Mouse (Mus musculus) myocyte (in vitro differentiated cells): ENCODE measurements around the gene Gria4. TPM values are rescaled to one million over a fixed set of nuclear protein-coding genes. Genes with fewer than 3 reads are reported as not detected.

Source experiments
- H3K27me3 ChIP-seq: one replicate; pipeline ENCODE4 v1.6.1; 2011; ENCODE audit not compliant: control insufficient read depth, insufficient read depth, insufficient read length
- H3K36me3 ChIP-seq: one replicate; pipeline ENCODE4 v1.6.1; 2011; ENCODE audit not compliant: control insufficient read depth, insufficient read depth
- H3K4me2 ChIP-seq: one replicate; pipeline ENCODE4 v1.6.1; 2011; ENCODE audit warnings: low read depth, control low read depth
- H3K4me3 ChIP-seq: one replicate; pipeline ENCODE4 v1.5.1; 2011; ENCODE audit warnings: mild to moderate bottlenecking, control low read depth, moderate library complexity
- H3K79me2 ChIP-seq: one replicate; pipeline ENCODE4 v1.6.1; 2011; ENCODE audit not compliant: control insufficient read depth, insufficient read depth
- H3ac ChIP-seq: one replicate; pipeline ENCODE4 v1.6.1; 2011; ENCODE audit not compliant: control insufficient read depth, insufficient read length
- CEBPB ChIP-seq: IDR thresholded peaks from 2 replicates; pipeline ENCODE4 v1.6.1; 2011; ENCODE audit warnings: mild to moderate bottlenecking, moderate library complexity; ENCODE audit not compliant: poor library complexity, insufficient read depth, severe bottlenecking
- E2F4 ChIP-seq: IDR thresholded peaks from one replicate; pipeline ENCODE4 v1.6.1; 2011; ENCODE audit warnings: mild to moderate bottlenecking, control low read depth, moderate library complexity; ENCODE audit not compliant: insufficient read depth
- MAX ChIP-seq: IDR thresholded peaks from one replicate; pipeline ENCODE4 v1.6.1; 2011; ENCODE audit warnings: low read depth, mild to moderate bottlenecking, control low read depth
- MYOD1 ChIP-seq, 3 experiments: IDR thresholded peaks; one replicate each; pipeline ENCODE4 v1.6.1; 2011; ENCODE audit warnings: control low read depth in 2 of 3, low read depth in 2 of 3, mild to moderate bottlenecking in 2 of 3, moderate library complexity in 1 of 3; ENCODE audit not compliant: insufficient read length in 2 of 3, control insufficient read depth in 1 of 3
- MYOG ChIP-seq, 3 experiments: IDR thresholded peaks; one replicate each; pipeline ENCODE4 v1.6.1; 2011; ENCODE audit warnings: control low read depth in 2 of 3, low read depth in 2 of 3, mild to moderate bottlenecking in 2 of 3; ENCODE audit not compliant: insufficient read length in 2 of 3, control insufficient read depth in 1 of 3, insufficient read depth in 1 of 3
- POLR2A ChIP-seq: IDR thresholded peaks from one replicate; pipeline ENCODE4 v1.6.1; 2011; ENCODE audit warnings: low read depth, mild to moderate bottlenecking, control low read depth, moderate library complexity; ENCODE audit not compliant: insufficient read length
- POLR2AphosphoS2 ChIP-seq: IDR thresholded peaks from one replicate; pipeline ENCODE4 v1.6.1; 2011; ENCODE audit warnings: low read depth, control low read depth; ENCODE audit not compliant: insufficient read length
- REST ChIP-seq: IDR thresholded peaks from one replicate; pipeline ENCODE4 v1.6.1; 2011; ENCODE audit warnings: mild to moderate bottlenecking, control low read depth, moderate library complexity; ENCODE audit not compliant: insufficient read depth, insufficient read length
- SRF ChIP-seq: IDR thresholded peaks from one replicate; pipeline ENCODE4 v1.6.1; 2011; ENCODE audit warnings: low read depth; ENCODE audit not compliant: control insufficient read depth, insufficient read length
- TCF12 ChIP-seq: IDR thresholded peaks from one replicate; pipeline ENCODE4 v1.6.1; 2011; ENCODE audit warnings: mild to moderate bottlenecking, control low read depth; ENCODE audit not compliant: poor library complexity, insufficient read depth, severe bottlenecking
- TCF3 ChIP-seq: IDR thresholded peaks from one replicate; pipeline ENCODE4 v1.6.1; 2011; ENCODE audit warnings: low read depth, control low read depth; ENCODE audit not compliant: insufficient read length
- USF1 ChIP-seq: IDR thresholded peaks from one replicate; pipeline ENCODE4 v1.6.1; 2011; ENCODE audit warnings: low read depth, mild to moderate bottlenecking, control low read depth, moderate library complexity
- polyA plus RNA-seq: library from polyadenylated mRNA; unstranded; fragments of >200 nt; fragmentation: generic; extraction: Trizol; gene quantifications from one replicate; pipeline ENCODE4 v1.2.1, GENCODE M21; 2012; ENCODE audit warnings: missing spikeins

Gene Gria4
- polyA plus RNA-seq, 1 experiment, result not detected

DNA sequence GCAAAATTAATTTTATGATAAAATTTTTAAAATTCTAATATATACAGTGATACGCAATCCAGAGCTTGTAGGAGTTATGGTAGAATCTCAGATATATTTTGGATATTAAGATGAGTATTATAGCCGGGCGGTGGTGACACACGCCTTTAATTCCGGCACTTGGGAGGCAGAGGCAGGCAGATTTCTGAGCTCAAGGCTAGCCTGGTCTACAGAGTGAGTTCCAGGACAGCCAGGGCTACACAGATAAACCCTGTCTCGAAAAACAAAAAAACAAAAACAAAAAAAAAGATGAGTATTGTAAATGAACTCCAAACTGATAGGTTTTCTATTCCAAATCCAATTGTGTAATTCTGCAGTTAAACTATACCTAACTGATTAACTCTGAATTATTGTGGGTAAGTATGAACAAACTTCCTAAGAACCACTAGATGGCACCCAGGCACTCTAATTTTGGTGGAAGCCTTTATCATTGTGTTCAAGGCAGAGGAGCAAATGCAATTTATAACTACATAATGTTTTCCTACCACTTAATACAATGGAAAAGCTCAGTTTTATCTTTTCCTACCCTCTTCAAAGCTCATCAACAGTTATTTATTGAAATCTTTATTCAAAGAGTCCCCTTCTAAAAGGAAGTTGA is 259.4 kb downstream of the Gria4 start:
- H3K36me3 ChIP-seq, result no peaks in the 10 kb centered on the region
- TF ChIP-seq MYOD1 (IDR thresholded peaks at IDR 0.05; ENCODE audit: control insufficient read depth in 1 of 3, insufficient read length in 2 of 3, low read depth in 2 of 3) (no peak), MAX (no peak)
- no peak overlapping the region for H3K4me2 ChIP-seq
- no peak overlapping the region for H3ac ChIP-seq
- H3K27me3 ChIP-seq, result no peaks in the 10 kb centered on the region
- H3K79me2 ChIP-seq, result no peaks in the 10 kb centered on the region
- H3K4me3 ChIP-seq, result no peak overlapping the region

DNA sequence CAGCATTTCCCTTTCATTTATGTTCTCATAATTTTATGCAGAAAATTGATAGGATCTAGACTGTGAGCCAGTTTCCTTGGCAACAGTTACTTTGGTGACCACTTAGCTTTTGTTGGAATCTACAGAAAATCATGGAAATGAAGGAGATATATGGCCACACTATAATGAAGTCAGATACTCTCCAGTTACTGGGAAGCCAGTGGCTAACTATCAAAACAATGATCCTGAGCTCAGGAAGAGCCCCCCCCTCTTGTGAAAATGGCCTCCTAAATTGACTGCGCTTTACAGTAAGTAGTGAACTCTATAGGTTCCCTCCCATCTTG is 281.5 kb downstream of the Gria4 start:
- no peak overlapping the region for H3ac ChIP-seq
- no peaks in the 10 kb centered on the region for H3K27me3 ChIP-seq
- H3K4me3 ChIP-seq, result no peak overlapping the region
- H3K36me3 ChIP-seq, result no peaks in the 10 kb centered on the region
- no peak overlapping the region for H3K4me2 ChIP-seq
- TF ChIP-seq POLR2AphosphoS2 (no peak), POLR2A (no peak), CEBPB (no peak)
- no peaks in the 10 kb centered on the region for H3K79me2 ChIP-seq

DNA sequence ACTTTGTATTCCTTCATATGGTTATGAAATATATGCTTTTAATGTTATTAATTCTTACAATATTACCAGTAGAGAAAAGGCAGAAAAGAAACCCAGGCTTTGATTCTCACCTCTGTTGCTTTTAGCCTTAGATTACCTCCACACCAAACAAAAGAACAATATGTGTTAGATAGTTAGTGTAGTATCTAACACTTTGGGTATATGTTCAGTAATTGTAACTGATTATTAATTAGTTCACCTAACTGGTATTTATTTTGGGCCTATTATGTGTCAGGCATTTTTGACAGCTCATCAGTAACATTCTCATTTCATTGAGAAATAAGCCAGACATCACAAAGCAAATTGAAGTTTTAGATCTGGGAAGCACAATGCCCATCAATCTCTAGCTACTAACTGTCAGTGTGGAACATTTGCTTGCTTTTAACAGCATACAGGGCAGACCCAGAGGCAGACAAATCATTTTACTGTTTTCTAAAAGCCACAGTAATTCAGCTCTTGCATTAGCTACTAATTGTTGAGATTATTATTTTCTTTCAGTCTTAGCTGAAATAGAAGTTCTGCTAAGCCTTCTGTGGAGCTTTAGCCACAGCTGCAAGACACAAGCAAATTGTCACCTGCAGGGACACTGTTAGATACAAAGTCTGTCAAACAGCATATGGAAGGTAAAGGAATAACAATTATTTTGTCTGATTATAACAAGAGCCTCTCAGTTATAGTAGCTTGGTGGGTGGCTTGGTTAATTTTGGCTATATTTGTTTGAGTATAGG is 282.1 kb downstream of the Gria4 start:
- Histone ChIP-seq H3K4me2 (no peak overlapping the region), H3K36me3 (no peaks in the 10 kb centered on the region), H3ac (no peak overlapping the region), H3K27me3 (no peaks in the 10 kb centered on the region), H3K4me3 (no peak overlapping the region), H3K79me2 (no peaks in the 10 kb centered on the region)
- TF ChIP-seq MYOD1 (IDR thresholded peaks at IDR 0.05; ENCODE audit: control insufficient read depth in 1 of 3, insufficient read length in 2 of 3, low read depth in 2 of 3), result no peak
- no peak for TF ChIP-seq POLR2AphosphoS2
- no peak for TF ChIP-seq MAX
- no peak for TF ChIP-seq USF1
- TF ChIP-seq REST, result no peak
- no peak for TF ChIP-seq MYOG (IDR thresholded peaks at IDR 0.05; ENCODE audit: control insufficient read depth in 1 of 3, insufficient read depth in 1 of 3, insufficient read length in 2 of 3, low read depth in 2 of 3)
- TF ChIP-seq TCF3, result no peak
- no peak for TF ChIP-seq E2F4
- no peak for TF ChIP-seq POLR2A
- no peak for TF ChIP-seq TCF12
- no peak for TF ChIP-seq SRF
- no peak for TF ChIP-seq CEBPB

DNA sequence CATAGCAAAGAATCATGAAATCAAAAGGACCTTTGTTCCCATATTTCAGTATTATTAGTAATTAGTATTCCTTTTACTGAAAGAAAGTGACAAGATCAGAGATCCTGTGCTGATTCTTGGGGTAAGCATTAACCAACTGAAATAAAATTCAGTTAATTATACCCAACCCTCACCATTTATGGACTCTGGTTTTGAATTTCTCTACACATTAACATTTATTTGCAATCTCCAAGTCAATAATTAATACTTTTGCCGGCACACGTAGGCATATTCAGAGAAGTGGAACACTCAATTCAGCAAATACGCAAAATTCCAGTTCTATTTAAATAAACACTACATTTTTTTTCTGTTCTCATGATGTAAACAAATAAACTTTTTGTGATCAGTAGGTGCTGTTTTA is 289.9 kb downstream of the Gria4 start:
- no peak overlapping the region for H3ac ChIP-seq
- H3K27me3 ChIP-seq, result no peaks in the 10 kb centered on the region
- H3K4me2 ChIP-seq, result no peak overlapping the region
- H3K36me3 ChIP-seq, result no peaks in the 10 kb centered on the region
- TF ChIP-seq E2F4 (no peak), POLR2AphosphoS2 (no peak), POLR2A (no peak), CEBPB (no peak), MYOD1 (IDR thresholded peaks at IDR 0.05; ENCODE audit: control insufficient read depth in 1 of 3, insufficient read length in 2 of 3, low read depth in 2 of 3) (no peak), TCF12 (no peak), MYOG (IDR thresholded peaks at IDR 0.05; ENCODE audit: control insufficient read depth in 1 of 3, insufficient read depth in 1 of 3, insufficient read length in 2 of 3, low read depth in 2 of 3) (no peak), MAX (no peak), SRF (no peak), USF1 (no peak), TCF3 (no peak), REST (no peak)
- H3K4me3 ChIP-seq, result no peak overlapping the region
- H3K79me2 ChIP-seq, result no peaks in the 10 kb centered on the region

DNA sequence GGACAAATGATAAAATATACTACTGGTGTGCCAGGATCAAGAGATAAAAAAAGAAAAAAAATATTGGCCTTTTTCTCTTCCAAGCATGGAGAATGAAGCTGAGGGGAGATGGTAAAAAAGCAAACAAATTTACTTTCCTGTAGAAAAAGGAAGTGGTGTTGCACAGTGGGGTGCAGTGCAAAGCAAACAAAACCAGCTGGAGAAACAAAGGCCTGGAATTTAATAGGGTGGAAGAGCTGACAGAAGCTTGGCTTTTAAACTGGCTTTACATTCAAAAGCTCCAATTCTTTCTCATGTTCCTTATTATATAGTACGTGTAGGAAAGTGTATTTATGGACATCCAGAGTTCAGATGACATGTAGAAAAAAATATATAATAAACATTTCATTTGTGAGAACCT is 290.9 kb downstream of the Gria4 start:
- no peaks in the 10 kb centered on the region for H3K27me3 ChIP-seq
- H3K4me2 ChIP-seq, result no peak overlapping the region
- no peaks in the 10 kb centered on the region for H3K36me3 ChIP-seq
- no peak overlapping the region for H3K4me3 ChIP-seq
- H3ac ChIP-seq, result no peak overlapping the region
- no peaks in the 10 kb centered on the region for H3K79me2 ChIP-seq
- no peak for TF ChIP-seq TCF12
- no peak for TF ChIP-seq POLR2AphosphoS2
- TF ChIP-seq MYOG (IDR thresholded peaks at IDR 0.05; ENCODE audit: control insufficient read depth in 1 of 3, insufficient read depth in 1 of 3, insufficient read length in 2 of 3, low read depth in 2 of 3), result no peak
- TF ChIP-seq CEBPB, result no peak
- TF ChIP-seq POLR2A, result no peak
- TF ChIP-seq SRF, result no peak
- TF ChIP-seq MAX, result no peak
- no peak for TF ChIP-seq USF1
- no peak for TF ChIP-seq TCF3
- no peak for TF ChIP-seq E2F4
- TF ChIP-seq MYOD1 (IDR thresholded peaks at IDR 0.05; ENCODE audit: control insufficient read depth in 1 of 3, insufficient read length in 2 of 3, low read depth in 2 of 3), result no peak
- no peak for TF ChIP-seq REST
